Mouse (Mus musculus) hindbrain, postnatal 0 days (tissue): ENCODE measurements around the gene Fto. TPM values are rescaled to one million over a fixed set of nuclear protein-coding genes. Genes with fewer than 3 reads are reported as not detected.

Experiments used
- ATAC-seq: fragments of 200-750 bp; cut with Nextera tagmentation; 2 replicates; pipeline ENCODE4 v1.8.0; 2017; ENCODE audit warnings: mild to moderate bottlenecking, moderate TSS enrichment, moderate library complexity
- DNase-seq: peaks from one replicate; pipeline ENCODE4 v3.0.0-alpha.2; 2015; ENCODE audit warnings: low spot score
- H3K27ac ChIP-seq: fragments of 300-500 bp; sonication (generic); 2 replicates; pipeline ENCODE4 v1.5.1; 2014; ENCODE audit warnings: mild to moderate bottlenecking
- H3K27me3 ChIP-seq: fragments of 300-500 bp; sonication (generic); 2 replicates; pipeline ENCODE4 v1.6.1; 2014; ENCODE audit warnings: low read length, mixed read lengths; ENCODE audit not compliant: insufficient read depth
- H3K36me3 ChIP-seq: fragments of 300-500 bp; sonication (generic); 2 replicates; pipeline ENCODE4 v1.6.1; 2014; ENCODE audit warnings: low read length, mixed read lengths; ENCODE audit not compliant: insufficient read depth
- H3K4me1 ChIP-seq: fragments of 300-500 bp; sonication (generic); 2 replicates; pipeline ENCODE4 v1.6.1; 2014; ENCODE audit warnings: antibody characterized with exemption, low read length, mixed read lengths; ENCODE audit not compliant: insufficient read depth
- H3K4me2 ChIP-seq: fragments of 300-500 bp; sonication (generic); 2 replicates; pipeline ENCODE4 v1.6.1; 2014; ENCODE audit warnings: low read depth, mild to moderate bottlenecking, low read length, moderate library complexity, mixed read lengths
- H3K4me3 ChIP-seq: fragments of 300-500 bp; sonication (generic); 2 replicates; pipeline ENCODE4 v1.5.1; 2014; ENCODE audit warnings: low read length
- H3K9ac ChIP-seq: fragments of 300-500 bp; sonication (generic); replicated peaks from 2 replicates; pipeline ENCODE4 v1.6.1; 2014; ENCODE audit warnings: mild to moderate bottlenecking, low read length, moderate library complexity, mixed read lengths
- H3K9me3 ChIP-seq: fragments of 300-500 bp; sonication (generic); 2 replicates; pipeline ENCODE4 v1.6.1; 2016; ENCODE audit warnings: low read length, mixed read lengths
- CTCF ChIP-seq: IDR thresholded peaks from 2 replicates; pipeline ENCODE4 v1.5.1; 2016; ENCODE audit warnings: antibody characterized with exemption, control low read depth, low read depth
- WGBS: fragments of 180-500 bp; shearing (Covaris S2); extraction: QIAGEN DNeasy Blood & Tissue Kit; methylation state at CpG from one replicate; pipeline ENCODE4 v1.1.7; 2014; 5-methylcytosine and 5-hydroxymethylcytosine counted together
- polyA plus RNA-seq: library from polyadenylated mRNA; unstranded; fragments of >200 nt; fragmentation: Nextera tagmentation; extraction: Ambion mirVana; gene quantifications from 2 replicates; pipeline ENCODE4 v1.2.1, GENCODE M21; 2015
- total RNA-seq: library from RNA; depleted of rRNA; stranded (reverse); fragments of >200 nt; gene quantifications from 2 replicates; pipeline ENCODE4 v1.2.3, GENCODE M21; 2014

Fto gene
- total and polyA plus RNA-seq, 2 experiments from 2014 or later: 80.7 to 122 TPM

DNA sequence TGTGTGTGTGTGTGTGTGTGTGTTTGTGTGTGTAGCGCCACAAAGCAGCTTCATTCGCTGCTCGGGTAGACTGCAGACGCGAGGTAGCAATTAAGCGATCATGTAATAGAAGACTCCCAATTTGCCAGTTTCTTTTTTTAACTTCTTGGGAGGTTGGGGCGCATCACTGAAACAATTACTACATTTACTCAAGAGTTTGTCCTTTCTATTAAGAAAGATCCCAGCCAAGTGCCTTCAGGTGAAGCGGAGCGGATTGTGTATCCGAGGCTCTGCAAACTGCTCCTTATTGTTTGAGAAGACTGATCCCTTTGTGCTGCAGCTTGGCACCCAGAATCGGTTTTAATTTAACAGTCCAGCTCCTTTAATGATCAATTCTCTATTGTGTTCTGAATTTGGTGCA is 70.5 kb downstream of the Fto start:
- Histone ChIP-seq H3K27ac (no peak overlapping the region), H3K9ac (no peak overlapping the region), H3K4me3 (no peak overlapping the region), H3K9me3 (no peaks in the 10 kb centered on the region), H3K36me3 (no peaks in the 10 kb centered on the region), H3K4me2 (no peak overlapping the region), H3K27me3 (no peaks in the 10 kb centered on the region), H3K4me1 (peaks cover 10% of the 10 kb centered on the region)
- no peak for ATAC-seq
- DNase-seq: peak; percentile 12
- TF ChIP-seq CTCF: no peak
- 39% methylated on average over 11 of the region's 11 CpGs for WGBS

- no peak for TF ChIP-seq CTCF
- Histone ChIP-seq H3K9me3 (no peaks in the 10 kb centered on the region), H3K27me3 (no peaks in the 10 kb centered on the region), H3K4me3 (no peak overlapping the region), H3K4me2 (no peak overlapping the region), H3K4me1 (peaks cover 10% of the 10 kb centered on the region), H3K36me3 (no peaks in the 10 kb centered on the region), H3K27ac (no peak overlapping the region), H3K9ac (no peak overlapping the region)
- WGBS: 84% methylated on average over 3 of the region's 3 CpGs
- ATAC-seq (no peak), DNase-seq (no peak)
These were observed 71.1 kb downstream of the Fto start for GRCm38 (mm10) chr8:91384389-91384788.

DNA sequence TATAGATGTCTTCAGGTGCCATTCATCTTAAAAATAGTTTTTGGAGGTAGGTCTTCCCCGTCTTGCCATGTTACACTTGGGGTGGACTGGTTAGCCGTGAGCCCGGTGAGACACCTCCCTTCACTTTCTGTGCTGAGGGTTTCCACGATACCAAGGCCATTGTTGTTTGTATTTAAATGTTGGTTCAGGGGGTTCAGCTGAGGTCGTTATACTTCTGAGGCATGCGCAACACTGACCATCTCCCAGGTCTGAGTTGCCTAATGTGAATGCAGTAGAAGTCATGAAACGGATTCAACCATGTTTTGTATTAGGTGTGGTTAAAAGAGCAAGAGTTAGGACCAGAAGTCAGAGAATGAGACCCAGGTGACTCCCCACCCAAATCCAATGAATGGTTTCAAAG is 72.5 kb downstream of the Fto start:
- ATAC-seq (no peak), DNase-seq (no peak)
- 96% methylated on average over 7 of the region's 7 CpGs for WGBS
- Histone ChIP-seq H3K36me3 (no peaks in the 10 kb centered on the region), H3K27me3 (no peaks in the 10 kb centered on the region), H3K9me3 (no peaks in the 10 kb centered on the region), H3K27ac (no peak overlapping the region), H3K4me3 (no peak overlapping the region), H3K4me2 (no peak overlapping the region), H3K4me1 (peaks cover 14% of the 10 kb centered on the region), H3K9ac (no peak overlapping the region)
- no peak for TF ChIP-seq CTCF

GRCm38 (mm10) chr8:91390369-91391020 is 77.2 kb downstream of the Fto start:
- 0 out of 2 replicates have a peak overlapping the region, but pooled peaks have one; percentile 17 for H3K9ac ChIP-seq
- H3K4me2 ChIP-seq: no peak overlapping the region
- no peak overlapping the region for H3K27ac ChIP-seq
- peaks cover 4% of the 10 kb centered on the region; the same call in 1 of the 2 replicates for H3K4me1 ChIP-seq
- no peaks in the 10 kb centered on the region for H3K36me3 ChIP-seq
- H3K4me3 ChIP-seq: no peak overlapping the region
- no peak for DNase-seq
- no peaks in the 10 kb centered on the region for H3K9me3 ChIP-seq
- H3K27me3 ChIP-seq: no peaks in the 10 kb centered on the region
- TF ChIP-seq CTCF: no peak
- ATAC-seq: no peak
- 56% methylated on average over 9 of the region's 9 CpGs for WGBS

- DNase-seq (no peak), ATAC-seq (no peak)
- Histone ChIP-seq H3K9me3 (no peaks in the 10 kb centered on the region), H3K27me3 (no peaks in the 10 kb centered on the region), H3K4me2 (no peak overlapping the region), H3K4me1 (peaks cover 4% of the 10 kb centered on the region; the same call in 1 of the 2 replicates), H3K4me3 (no peak overlapping the region), H3K9ac (no peak overlapping the region), H3K27ac (no peak overlapping the region), H3K36me3 (no peaks in the 10 kb centered on the region)
- 70% methylated on average over 7 of the region's 7 CpGs for WGBS
- TF ChIP-seq CTCF: no peak
These were observed 78.9 kb downstream of the Fto start for GRCm38 (mm10) chr8:91392261-91392660.

DNA sequence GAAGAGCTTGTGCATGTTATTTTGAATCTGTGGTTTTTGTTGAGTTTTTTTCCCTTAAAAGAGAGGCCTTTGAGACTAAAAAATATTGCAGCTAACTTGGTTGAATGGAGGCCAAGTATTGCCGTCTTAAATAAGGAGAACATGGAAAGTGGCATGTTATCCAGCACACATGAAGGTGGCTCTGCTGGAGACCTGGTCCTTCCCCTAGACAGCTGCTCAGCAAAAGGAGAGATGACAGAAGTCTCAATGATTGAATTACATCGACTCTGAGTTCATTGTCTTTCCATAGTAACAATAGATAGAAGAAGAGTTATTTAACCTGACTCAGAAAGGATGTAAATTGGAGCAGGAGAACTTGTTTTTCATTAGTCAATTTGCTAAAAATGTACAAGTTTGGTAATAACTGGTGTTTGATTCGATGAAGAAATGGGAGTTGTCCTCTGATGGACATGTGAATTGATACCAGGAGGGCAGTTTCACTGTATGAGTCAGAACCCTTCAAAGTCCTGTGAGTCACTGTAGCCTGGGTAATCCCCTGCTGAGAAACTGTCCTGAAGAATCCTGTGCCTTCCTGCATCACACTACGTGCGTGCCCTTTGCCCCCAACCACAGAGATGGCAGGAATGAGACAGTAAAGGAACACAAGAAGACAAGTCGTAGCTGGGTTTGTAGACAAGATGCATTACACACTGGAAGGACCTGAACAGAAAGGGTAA is 82.2 kb downstream of the Fto start:
- WGBS: 72% methylated on average over 6 of the region's 6 CpGs
- Histone ChIP-seq H3K9ac (no peak overlapping the region), H3K4me3 (no peak overlapping the region), H3K27me3 (no peaks in the 10 kb centered on the region), H3K27ac (no peak overlapping the region), H3K4me2 (no peak overlapping the region), H3K9me3 (no peaks in the 10 kb centered on the region), H3K36me3 (no peaks in the 10 kb centered on the region), H3K4me1 (peaks cover 2% of the 10 kb centered on the region; the same call in 1 of the 2 replicates)
- TF ChIP-seq CTCF: no peak
- ATAC-seq (no peak), DNase-seq (no peak)

- Histone ChIP-seq H3K27ac (no peak overlapping the region), H3K4me2 (no peak overlapping the region), H3K4me3 (no peak overlapping the region), H3K4me1 (no peaks in the 10 kb centered on the region), H3K9me3 (no peaks in the 10 kb centered on the region), H3K36me3 (no peaks in the 10 kb centered on the region), H3K9ac (no peak overlapping the region), H3K27me3 (no peaks in the 10 kb centered on the region)
- no peak for TF ChIP-seq CTCF
- DNase-seq (no peak), ATAC-seq (no peak)
- 93% methylated on average over 5 of the region's 5 CpGs for WGBS
These were observed 84.7 kb downstream of the Fto start for GRCm38 (mm10) chr8:91398053-91398452.
